Mouse (Mus musculus) kidney, adult 2 months (tissue): ENCODE measurements at regions not wholly inside any gene's neighbourhood (a gene's known extent, or its start where the extent isn't known, plus 50 kb on each side); places are given as distances from the start of the nearest gene placed in this dataset.

Experiments used
- DNase-seq: peaks from one replicate; pipeline ENCODE4 v3.0.0; 2021
- H3K27ac ChIP-seq: fragments of 200-500 bp; 2 replicates; pipeline ENCODE4 v1.5.1; 2012; ENCODE audit warnings: low read depth, low read length, control low read depth, inconsistent platforms; ENCODE audit not compliant: insufficient read depth
- H3K27me3 ChIP-seq: fragments of 200-500 bp; replicated peaks from 2 replicates; pipeline ENCODE4 v1.6.1; 2012; ENCODE audit warnings: mild to moderate bottlenecking, moderate library complexity, low read length, inconsistent platforms; ENCODE audit not compliant: control insufficient read depth, insufficient read depth
- H3K36me3 ChIP-seq: fragments of 200-500 bp; 2 replicates; pipeline ENCODE4 v1.6.1; 2012; ENCODE audit warnings: mild to moderate bottlenecking, moderate library complexity, low read length, inconsistent platforms; ENCODE audit not compliant: control insufficient read depth, insufficient read depth
- H3K4me1 ChIP-seq: fragments of 200-500 bp; 2 replicates; pipeline ENCODE4 v1.6.1; 2011; ENCODE audit warnings: low read length; ENCODE audit not compliant: control insufficient read depth, insufficient read depth
- H3K4me3 ChIP-seq: fragments of 200-500 bp; 2 replicates; pipeline ENCODE4 v1.5.1; 2011; ENCODE audit warnings: mild to moderate bottlenecking, low read depth, low read length, control low read depth; ENCODE audit not compliant: insufficient read depth
- CTCF ChIP-seq: fragments of 200-500 bp; conservative IDR thresholded peaks from 2 replicates; pipeline ENCODE4 v1.5.1; 2011; ENCODE audit warnings: low read depth, mild to moderate bottlenecking, control low read depth, low read length, moderate library complexity, mixed read lengths; ENCODE audit not compliant: insufficient read depth, insufficient read length
- POLR2A ChIP-seq: fragments of 200-500 bp; IDR thresholded peaks from one replicate; pipeline ENCODE4 v1.6.1; 2011; ENCODE audit warnings: low read depth, low read length, control low read depth
- WGBS: fragments of 180-500 bp; shearing (Covaris S2); methylation state at CpG from one replicate; pipeline ENCODE4 v1.1.7; 2018; 5-methylcytosine and 5-hydroxymethylcytosine counted together

DNA sequence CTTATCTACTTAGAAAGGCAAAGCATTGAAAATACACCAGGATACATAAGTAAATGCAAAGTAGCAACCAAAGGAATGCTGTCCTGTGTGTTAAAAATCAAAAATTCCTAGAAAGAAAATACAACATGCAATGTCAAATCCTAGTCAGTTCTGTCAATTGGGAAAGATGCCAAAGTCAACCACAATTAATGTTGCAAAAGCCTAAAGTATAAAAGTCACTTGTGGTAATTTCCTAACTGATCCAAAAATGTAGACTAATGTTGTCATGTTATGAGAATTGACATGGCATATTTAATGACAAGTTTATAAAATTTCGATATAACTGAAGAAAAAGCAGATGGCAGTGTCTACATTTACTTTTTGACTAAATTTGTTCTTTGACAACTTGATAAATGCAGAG is 822.8 kb downstream of the Adgrl2 start:
- DNase-seq: no peak
- no peaks in the 10 kb centered on the region for H3K27me3 ChIP-seq
- no peak for TF ChIP-seq POLR2A
- no peak for TF ChIP-seq CTCF
- no peak overlapping the region for H3K4me3 ChIP-seq
- no peak overlapping the region for H3K27ac ChIP-seq
- 93% methylated on average over 1 of the region's 1 CpGs for WGBS
- H3K36me3 ChIP-seq: no peaks in the 10 kb centered on the region
- no peaks in the 10 kb centered on the region for H3K4me1 ChIP-seq

GRCm38 (mm10) chr3:148159059-148159458 is 831.3 kb downstream of the Adgrl2 start:
- no peaks in the 10 kb centered on the region for H3K4me1 ChIP-seq
- no peak for DNase-seq
- no peak overlapping the region for H3K27ac ChIP-seq
- H3K27me3 ChIP-seq: no peaks in the 10 kb centered on the region
- TF ChIP-seq POLR2A: no peak
- no peak for TF ChIP-seq CTCF
- no peak overlapping the region for H3K4me3 ChIP-seq
- WGBS: 70% methylated on average over 3 of the region's 3 CpGs
- H3K36me3 ChIP-seq: no peaks in the 10 kb centered on the region

- no peaks in the 10 kb centered on the region for H3K27me3 ChIP-seq
- no peaks in the 10 kb centered on the region for H3K36me3 ChIP-seq
- TF ChIP-seq CTCF (no peak), POLR2A (no peak)
Measured at GRCm38 (mm10) chr3:148158533-148158932, 831.8 kb downstream of the Adgrl2 start.

GRCm38 (mm10) chr3:148143776-148144175 is 846.6 kb downstream of the Adgrl2 start:
- no peaks in the 10 kb centered on the region for H3K4me1 ChIP-seq
- WGBS: 80% methylated on average over 2 of the region's 2 CpGs
- no peak overlapping the region for H3K4me3 ChIP-seq
- H3K27me3 ChIP-seq: no peaks in the 10 kb centered on the region
- no peak overlapping the region for H3K27ac ChIP-seq
- TF ChIP-seq CTCF: no peak
- no peak for TF ChIP-seq POLR2A
- no peaks in the 10 kb centered on the region for H3K36me3 ChIP-seq
- no peak for DNase-seq

More at GRCm38 (mm10) chr3:148158533-148158932, 831.8 kb downstream of the Adgrl2 start:
- Histone ChIP-seq H3K4me3 (no peak overlapping the region), H3K4me1 (no peaks in the 10 kb centered on the region), H3K27ac (no peak overlapping the region)
- no peak for DNase-seq
- WGBS: 93% methylated on average over 2 of the region's 2 CpGs

- Histone ChIP-seq H3K4me1 (no peaks in the 10 kb centered on the region), H3K27ac (no peak overlapping the region), H3K4me3 (no peak overlapping the region), H3K36me3 (no peaks in the 10 kb centered on the region), H3K27me3 (no peaks in the 10 kb centered on the region)
- DNase-seq: peak; percentile 52
- TF ChIP-seq CTCF (no peak), POLR2A (no peak)
- WGBS: 26% methylated on average over 3 of the region's 3 CpGs
Measured at GRCm38 (mm10) chr3:148136791-148137251, 853.5 kb downstream of the Adgrl2 start.

GRCm38 (mm10) chr3:148134646-148135045 is 855.7 kb downstream of the Adgrl2 start:
- 88% methylated on average over 2 of the region's 2 CpGs for WGBS
- Histone ChIP-seq H3K4me3 (no peak overlapping the region), H3K4me1 (no peaks in the 10 kb centered on the region), H3K27ac (no peak overlapping the region), H3K27me3 (no peaks in the 10 kb centered on the region), H3K36me3 (no peaks in the 10 kb centered on the region)
- no peak for TF ChIP-seq CTCF
- TF ChIP-seq POLR2A: no peak
- no peak for DNase-seq

- TF ChIP-seq CTCF (no peak), POLR2A (no peak)
Measured at GRCm38 (mm10) chr3:148115576-148115975, 874.8 kb downstream of the Adgrl2 start.

More at GRCm38 (mm10) chr3:148115576-148115975, 874.8 kb downstream of the Adgrl2 start:
- H3K27ac ChIP-seq: no peak overlapping the region
- no peak for DNase-seq
- no peak overlapping the region for H3K4me3 ChIP-seq
- H3K4me1 ChIP-seq: no peaks in the 10 kb centered on the region
- H3K36me3 ChIP-seq: no peaks in the 10 kb centered on the region
- H3K27me3 ChIP-seq: no peaks in the 10 kb centered on the region
